Mouse (Mus musculus): ENCODE data around the gene Ppp2r3a. TPM values are rescaled to one million over a fixed set of nuclear protein-coding genes. Genes with fewer than 3 reads are reported as not detected.

Gene Ppp2r3a
- polyA plus RNA-seq, 1 experiment: 25.4 TPM

- Histone ChIP-seq H3K4me3 (ENCODE audit: insufficient read depth, low read length) (no peak overlapping the region), H3K4me1 (ENCODE audit: control insufficient read depth, insufficient read depth, low read length) (0 out of 2 replicates have a peak, but pooled peaks cover 5% of the 10 kb centered on the region), H3K27ac (ENCODE audit: insufficient read depth, low read length) (no peak overlapping the region)
- TF ChIP-seq CTCF (IDR thresholded peaks at IDR 0.05; ENCODE audit: borderline replicate concordance, insufficient read depth, low read length): no peak
- no peak for TF ChIP-seq POLR2A (IDR thresholded peaks at IDR 0.05; ENCODE audit: low read depth, low read length)
Observed at GRCm38 (mm10) chr9:101261443-101261842, 9.8 kb upstream of the Ppp2r3a start.

GRCm38 (mm10) chr9:101253136-101253535, 1.5 kb upstream of the Ppp2r3a start:
- H3K4me1 ChIP-seq (ENCODE audit: control insufficient read depth, insufficient read depth, low read length): peaks cover 3% of the 10 kb centered on the region
- TF ChIP-seq POLR2A (IDR thresholded peaks at IDR 0.05; ENCODE audit: low read depth, low read length): no peak
- TF ChIP-seq CTCF (IDR thresholded peaks at IDR 0.05; ENCODE audit: borderline replicate concordance, insufficient read depth, low read length): no peak

GRCm38 (mm10) chr9:101252541-101252940, 946 bp upstream of the Ppp2r3a start:
- H3K4me1 ChIP-seq (ENCODE audit: control insufficient read depth, insufficient read depth, low read length): peaks cover 3% of the 10 kb centered on the region
- H3K4me3 ChIP-seq (ENCODE audit: insufficient read depth, low read length): no peak overlapping the region
- TF ChIP-seq CTCF (IDR thresholded peaks at IDR 0.05; ENCODE audit: borderline replicate concordance, insufficient read depth, low read length): no peak
- TF ChIP-seq POLR2A (IDR thresholded peaks at IDR 0.05; ENCODE audit: low read depth, low read length): no peak
- no peak overlapping the region for H3K27ac ChIP-seq (ENCODE audit: insufficient read depth, low read length)

More at GRCm38 (mm10) chr9:101253136-101253535, 1.5 kb upstream of the Ppp2r3a start:
- H3K4me3 ChIP-seq (ENCODE audit: insufficient read depth, low read length): no peak overlapping the region
- no peak overlapping the region for H3K27ac ChIP-seq (ENCODE audit: insufficient read depth, low read length)

GRCm38 (mm10) chr9:101250981-101251643, 483 bp downstream of the Ppp2r3a start:
- peak overlapping the region; percentile 88 for H3K27ac ChIP-seq (ENCODE audit: insufficient read depth, low read length)
- TF ChIP-seq CTCF (IDR thresholded peaks at IDR 0.05; ENCODE audit: borderline replicate concordance, insufficient read depth, low read length) (no peak), POLR2A (IDR thresholded peaks at IDR 0.05; ENCODE audit: low read depth, low read length) (peak; percentile 50)
- H3K4me1 ChIP-seq (ENCODE audit: control insufficient read depth, insufficient read depth, low read length): peaks cover 3% of the 10 kb centered on the region
- peak overlapping the region; percentile 72 for H3K4me3 ChIP-seq (ENCODE audit: insufficient read depth, low read length)

GRCm38 (mm10) chr9:101250486-101250885, 1.1 kb downstream of the Ppp2r3a start:
- H3K4me3 ChIP-seq (ENCODE audit: insufficient read depth, low read length): peak overlapping the region; percentile 72
- peak overlapping the region; percentile 71 for H3K27ac ChIP-seq (ENCODE audit: insufficient read depth, low read length)
- H3K4me1 ChIP-seq (ENCODE audit: control insufficient read depth, insufficient read depth, low read length): peaks cover 3% of the 10 kb centered on the region
- TF ChIP-seq CTCF (IDR thresholded peaks at IDR 0.05; ENCODE audit: borderline replicate concordance, insufficient read depth, low read length): no peak
- no peak for TF ChIP-seq POLR2A (IDR thresholded peaks at IDR 0.05; ENCODE audit: low read depth, low read length)

GRCm38 (mm10) chr9:101249626-101250025, 2.0 kb downstream of the Ppp2r3a start:
- no peak overlapping the region for H3K4me3 ChIP-seq (ENCODE audit: insufficient read depth, low read length)
- TF ChIP-seq CTCF (IDR thresholded peaks at IDR 0.05; ENCODE audit: borderline replicate concordance, insufficient read depth, low read length) (no peak), POLR2A (IDR thresholded peaks at IDR 0.05; ENCODE audit: low read depth, low read length) (no peak)

GRCm38 (mm10) chr9:101247541-101247940, 4.1 kb downstream of the Ppp2r3a start:
- TF ChIP-seq POLR2A (IDR thresholded peaks at IDR 0.05; ENCODE audit: low read depth, low read length) (no peak), CTCF (IDR thresholded peaks at IDR 0.05; ENCODE audit: borderline replicate concordance, insufficient read depth, low read length) (no peak)
- Histone ChIP-seq H3K4me3 (ENCODE audit: insufficient read depth, low read length) (no peak overlapping the region), H3K4me1 (ENCODE audit: control insufficient read depth, insufficient read depth, low read length) (peaks cover 8% of the 10 kb centered on the region), H3K27ac (ENCODE audit: insufficient read depth, low read length) (no peak overlapping the region)

More at GRCm38 (mm10) chr9:101249626-101250025, 2.0 kb downstream of the Ppp2r3a start:
- Histone ChIP-seq H3K4me1 (ENCODE audit: control insufficient read depth, insufficient read depth, low read length) (peaks cover 3% of the 10 kb centered on the region), H3K27ac (ENCODE audit: insufficient read depth, low read length) (no peak overlapping the region)

GRCm38 (mm10) chr9:101245493-101245892, 6.1 kb downstream of the Ppp2r3a start:
- H3K4me1 ChIP-seq (ENCODE audit: control insufficient read depth, insufficient read depth, low read length): peaks cover 8% of the 10 kb centered on the region; the same call in 1 of the 2 replicates
- H3K27ac ChIP-seq (ENCODE audit: insufficient read depth, low read length): no peak overlapping the region
- no peak overlapping the region for H3K4me3 ChIP-seq (ENCODE audit: insufficient read depth, low read length)
- TF ChIP-seq POLR2A (IDR thresholded peaks at IDR 0.05; ENCODE audit: low read depth, low read length): no peak
- TF ChIP-seq CTCF (IDR thresholded peaks at IDR 0.05; ENCODE audit: borderline replicate concordance, insufficient read depth, low read length): no peak

- Histone ChIP-seq H3K27ac (ENCODE audit: insufficient read depth, low read length) (peak overlapping the region; percentile 91), H3K4me1 (ENCODE audit: control insufficient read depth, insufficient read depth, low read length) (peaks cover 6% of the 10 kb centered on the region; the same call in 1 of the 2 replicates), H3K4me3 (ENCODE audit: insufficient read depth, low read length) (no peak overlapping the region)
- no peak for TF ChIP-seq CTCF (IDR thresholded peaks at IDR 0.05; ENCODE audit: borderline replicate concordance, insufficient read depth, low read length)
- no peak for TF ChIP-seq POLR2A (IDR thresholded peaks at IDR 0.05; ENCODE audit: low read depth, low read length)
Observed at GRCm38 (mm10) chr9:101243711-101244110, 7.9 kb downstream of the Ppp2r3a start.

GRCm38 (mm10) chr9:101240161-101240560, 11.4 kb downstream of the Ppp2r3a start:
- no peak overlapping the region for H3K4me3 ChIP-seq (ENCODE audit: insufficient read depth, low read length)
- TF ChIP-seq CTCF (IDR thresholded peaks at IDR 0.05; ENCODE audit: borderline replicate concordance, insufficient read depth, low read length) (no peak), POLR2A (IDR thresholded peaks at IDR 0.05; ENCODE audit: low read depth, low read length) (no peak)
- H3K4me1 ChIP-seq (ENCODE audit: control insufficient read depth, insufficient read depth, low read length): peaks cover 6% of the 10 kb centered on the region; the same call in 1 of the 2 replicates
- H3K27ac ChIP-seq (ENCODE audit: insufficient read depth, low read length): no peak overlapping the region

Measured in embryonic fibroblast, embryonic 13.5 days (primary cell).